Mouse (Mus musculus) mature B cell (primary cell): ENCODE measurements around the gene Tet2.
"Not testable (repeated sequence)": the region's sequence is repeated elsewhere in the genome, so short reads cannot be mapped to it uniquely, and the experiment has no call there.

Source experiments
- in situ Hi-C: fragments of 300-500 bp; cut with MboI; formaldehyde crosslinking; loops from 2 replicates; pipeline ENCODE4 v1.14.3; 2019

Gene Tet2

DNA sequence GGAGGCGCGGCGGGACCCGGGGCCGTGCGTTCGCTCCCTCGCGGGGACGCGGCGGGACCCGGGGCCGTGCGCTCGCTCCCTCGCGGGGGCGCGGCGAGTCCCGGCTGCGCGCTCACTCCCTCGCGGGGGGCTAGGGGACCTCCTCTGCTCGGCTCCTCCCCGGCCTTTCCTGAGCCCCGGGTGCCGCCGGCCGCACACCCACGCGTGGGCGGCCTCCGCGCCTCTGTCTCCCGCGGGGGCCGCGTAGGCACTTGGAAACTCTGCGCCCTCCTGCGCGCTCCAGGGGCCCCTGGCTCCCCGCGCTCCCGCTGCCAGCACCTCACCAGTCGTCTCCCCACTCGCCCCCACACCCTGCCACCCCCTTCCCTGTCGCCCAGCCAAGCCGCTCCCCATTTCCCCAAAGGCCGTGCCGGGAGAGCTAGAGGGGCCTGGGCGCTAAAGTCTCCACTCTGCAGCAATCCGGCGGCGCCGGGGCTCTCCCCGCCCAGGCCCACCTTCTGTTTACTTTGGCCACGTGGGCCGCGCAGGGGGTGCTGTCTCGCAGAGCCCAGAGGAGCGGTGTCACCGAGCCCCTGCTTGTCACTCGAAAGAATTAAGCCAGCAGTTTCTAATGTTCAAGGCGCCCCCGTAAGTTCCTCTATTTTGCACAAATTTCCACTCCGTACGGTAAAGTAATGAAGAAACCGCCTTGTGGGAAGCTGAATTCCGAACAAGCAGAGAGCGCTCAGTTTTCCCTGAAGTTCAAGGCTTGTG lies at the start of gene Tet2:
TSS of gene Tet2 (minus strand) at position 589 of the 753 bp plus-strand sequence.
- in situ Hi-C loops = loop anchor here (25.0 kb wide), 1 partner anchor 207 kb away; no protein-coding TSS in a partner anchor

- in situ Hi-C loops = not testable (repeated sequence)
These were observed 48.1 kb upstream of the Tet2 start for GRCm38 (mm10) chr3:133592995-133593394.

DNA sequence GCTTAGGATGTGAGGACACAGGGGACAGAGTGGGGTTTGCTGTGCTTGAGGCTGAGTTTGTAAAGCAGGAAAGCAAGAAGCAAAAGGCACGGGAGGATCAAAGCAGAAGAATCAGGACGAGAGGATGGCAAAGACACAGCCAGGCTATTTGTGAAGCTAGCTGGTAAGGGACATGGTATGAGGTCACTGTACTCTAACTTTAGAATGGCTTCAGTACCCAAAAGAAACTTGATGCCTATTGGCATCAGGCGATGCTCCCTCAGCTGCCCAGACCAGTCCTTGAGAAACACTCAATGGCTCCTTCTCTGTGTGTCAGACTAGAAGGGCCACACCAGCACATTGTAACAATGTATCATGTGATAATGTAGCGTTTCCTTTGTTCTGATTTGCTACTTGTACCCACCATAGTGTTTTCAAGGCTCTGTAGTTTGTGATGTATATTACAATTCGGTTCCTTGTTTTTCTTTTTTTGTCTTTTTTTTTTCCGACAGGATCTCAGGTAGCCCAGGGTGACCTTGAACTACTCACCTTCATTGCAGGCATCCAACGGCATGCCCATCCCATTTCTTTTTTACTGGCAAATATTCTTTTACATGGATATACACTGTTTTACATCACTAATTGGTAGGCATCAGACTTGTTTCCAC lies 45.7 kb upstream of the Tet2 start:
- in situ Hi-C loops = no loop called here

- in situ Hi-C loops = no loop called here
These were observed 40.1 kb upstream of the Tet2 start for GRCm38 (mm10) chr3:133585010-133585409.

DNA sequence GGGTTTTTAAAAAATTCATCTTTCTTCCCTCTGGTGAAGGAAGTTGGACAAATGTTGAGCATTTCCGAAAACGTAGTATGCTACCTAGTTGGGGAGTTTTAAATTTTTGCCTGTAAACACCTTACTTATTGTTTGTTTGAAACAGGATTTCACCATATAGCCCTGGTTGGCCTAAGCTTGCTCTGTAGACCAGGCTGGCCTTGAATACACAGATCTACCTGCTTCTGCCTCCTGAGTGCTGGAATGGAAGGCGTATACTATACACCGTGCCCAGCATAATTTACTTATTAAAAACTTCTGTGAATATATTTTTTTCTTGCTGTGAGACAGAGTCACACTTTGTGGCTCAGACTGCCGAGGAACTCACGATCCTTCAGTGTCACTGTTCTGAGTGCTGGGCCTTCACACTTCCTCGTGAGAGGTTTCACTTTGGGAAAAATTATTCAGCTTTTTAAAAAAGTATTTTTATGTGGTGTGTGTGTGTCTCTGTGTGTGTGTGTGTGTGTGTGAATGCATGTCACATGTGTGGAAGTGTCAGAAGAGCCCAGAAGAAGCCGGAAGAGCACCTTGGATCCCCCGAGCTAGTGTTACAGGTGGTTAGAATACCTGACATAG lies 38.6 kb upstream of the Tet2 start:
- in situ Hi-C loops = no loop called here

GRCm38 (mm10) chr3:133582969-133583368 lies 38.0 kb upstream of the Tet2 start:
- in situ Hi-C loops = no loop called here

- in situ Hi-C loops = no loop called here
These were observed 37.2 kb upstream of the Tet2 start for GRCm38 (mm10) chr3:133582096-133582495.

DNA sequence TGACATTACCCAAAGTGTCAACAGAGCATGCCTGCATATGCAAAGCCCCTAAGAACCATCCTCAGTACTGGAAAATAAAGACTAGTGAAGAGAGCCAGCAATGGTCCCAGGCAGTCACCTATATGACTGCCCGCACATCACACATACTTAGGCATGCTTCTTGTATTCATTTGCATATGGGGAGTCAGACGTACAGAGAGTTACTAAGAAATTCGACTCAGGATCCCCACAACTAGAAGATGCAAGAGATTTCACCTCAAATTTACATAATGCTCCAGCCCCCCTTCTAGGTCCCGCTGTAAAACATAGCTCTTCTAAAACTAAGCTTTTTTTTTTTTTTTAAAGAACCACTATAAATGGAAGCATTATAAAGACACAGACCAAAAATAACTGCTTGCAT lies 36.6 kb upstream of the Tet2 start:
- in situ Hi-C loops = no loop called here

DNA sequence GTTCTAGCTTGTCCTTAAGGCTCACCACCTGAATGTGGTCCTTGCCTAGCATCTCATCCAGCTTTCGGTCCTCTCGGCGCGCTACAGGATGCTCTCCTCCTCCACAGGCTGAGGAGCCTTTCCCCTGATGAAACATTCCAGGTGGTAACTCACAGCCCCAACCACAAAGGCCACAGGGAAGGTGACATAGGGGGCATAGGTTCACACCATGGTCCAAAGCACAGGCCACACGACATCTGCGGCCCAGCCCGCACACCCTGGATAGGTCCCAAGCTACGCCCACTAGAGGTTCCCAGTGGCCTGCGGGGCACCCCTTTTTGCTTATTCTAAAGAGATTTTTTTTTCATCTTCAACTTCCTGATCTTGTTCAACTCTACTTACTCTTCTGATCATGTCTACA lies 34.7 kb upstream of the Tet2 start:
- in situ Hi-C loops = no loop called here

DNA sequence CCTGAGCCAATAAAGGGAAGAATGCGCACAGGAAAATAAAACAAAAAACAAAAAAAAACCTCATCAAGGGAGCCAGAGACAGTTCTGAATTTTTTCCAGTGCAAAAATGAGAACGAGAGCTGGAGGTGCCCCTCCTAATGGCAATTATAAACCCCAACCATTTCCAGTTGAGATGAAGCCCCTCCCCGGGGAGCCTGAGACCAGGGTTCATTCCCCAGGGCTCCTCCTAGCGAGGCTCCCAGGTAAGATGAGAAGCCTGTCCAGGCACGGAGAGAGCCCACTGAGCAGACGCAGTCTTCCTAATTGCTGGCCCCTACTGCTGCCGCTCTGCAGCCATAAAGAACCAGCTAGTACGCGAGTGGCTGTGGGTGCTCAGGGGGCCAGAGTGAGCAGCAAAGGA lies 34.2 kb upstream of the Tet2 start:
- in situ Hi-C loops = no loop called here

DNA sequence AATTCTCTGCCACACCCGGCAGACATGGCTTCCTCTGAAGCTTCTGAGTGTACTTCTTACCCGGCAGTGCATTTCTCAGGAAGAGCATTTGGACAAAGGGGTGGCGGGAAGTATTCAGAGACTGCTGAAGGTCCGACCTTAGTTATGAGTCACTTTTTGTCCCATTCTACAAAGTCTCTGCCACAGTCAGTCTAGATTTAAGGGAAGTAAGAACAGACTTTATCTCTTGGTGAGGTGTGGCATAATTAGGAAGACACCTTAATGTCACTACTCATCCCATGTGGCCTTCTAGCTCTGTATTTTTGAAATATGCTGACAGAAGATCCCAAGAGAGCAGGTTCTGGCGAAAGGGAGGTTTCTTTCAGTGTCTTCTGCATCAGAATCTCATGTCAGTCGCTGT lies 30.0 kb upstream of the Tet2 start:
- in situ Hi-C loops = no loop called here

DNA sequence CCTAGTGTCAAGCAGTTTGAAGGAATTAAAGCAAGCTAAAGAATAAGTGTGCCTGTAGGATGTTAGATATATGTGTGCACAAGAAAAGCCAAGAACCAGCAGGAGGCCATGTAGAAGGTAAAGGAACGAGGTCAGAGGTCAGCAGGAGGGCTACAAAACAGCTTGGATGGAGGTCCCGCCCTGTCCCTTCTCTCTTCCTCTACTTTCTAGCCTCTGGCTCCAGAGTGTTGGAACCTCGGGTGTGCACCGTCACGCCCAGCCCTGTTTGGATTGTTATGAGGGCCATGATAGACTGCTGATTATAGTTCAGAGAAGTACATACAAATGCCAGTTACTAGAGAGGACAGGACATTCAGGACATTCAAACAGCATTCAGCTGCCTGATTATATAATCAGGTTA lies 27.0 kb upstream of the Tet2 start:
- in situ Hi-C loops = no loop called here

DNA sequence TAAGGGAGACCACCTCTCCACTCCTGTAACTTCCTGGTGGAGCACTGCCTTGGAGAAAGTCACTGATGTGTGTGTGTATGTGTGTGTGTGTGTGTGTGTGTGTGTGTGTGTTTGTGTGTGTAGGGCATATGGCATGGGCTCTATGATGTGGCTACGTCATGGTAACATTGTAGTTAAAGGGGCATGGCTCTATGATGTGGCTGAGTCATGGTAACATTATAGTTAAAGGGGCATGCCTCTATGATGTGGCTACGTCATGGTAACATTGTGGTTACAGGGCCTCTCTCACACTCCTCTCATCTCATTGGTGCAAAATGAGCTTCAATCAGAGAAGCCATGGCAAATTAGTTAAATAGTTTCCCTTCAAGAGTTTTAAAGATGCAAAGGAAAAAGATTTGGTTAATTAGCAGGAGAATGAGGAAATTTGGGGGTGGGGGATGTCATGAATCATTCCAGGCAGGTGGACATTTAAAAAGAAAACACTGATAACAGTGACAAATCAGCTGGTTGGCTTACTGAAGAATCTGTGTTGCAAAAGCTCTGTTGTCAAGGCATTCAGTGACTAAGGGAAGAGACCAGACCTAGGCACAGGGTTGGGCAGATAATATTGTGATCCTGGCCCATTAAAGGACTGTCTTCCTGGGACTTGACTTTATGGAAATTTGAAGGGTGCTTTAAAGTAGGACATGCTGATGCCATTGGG lies 18.7 kb upstream of the Tet2 start:
- in situ Hi-C loops = no loop called here

- in situ Hi-C loops = no loop called here
These were observed 14.6 kb upstream of the Tet2 start for GRCm38 (mm10) chr3:133559413-133560114.

DNA sequence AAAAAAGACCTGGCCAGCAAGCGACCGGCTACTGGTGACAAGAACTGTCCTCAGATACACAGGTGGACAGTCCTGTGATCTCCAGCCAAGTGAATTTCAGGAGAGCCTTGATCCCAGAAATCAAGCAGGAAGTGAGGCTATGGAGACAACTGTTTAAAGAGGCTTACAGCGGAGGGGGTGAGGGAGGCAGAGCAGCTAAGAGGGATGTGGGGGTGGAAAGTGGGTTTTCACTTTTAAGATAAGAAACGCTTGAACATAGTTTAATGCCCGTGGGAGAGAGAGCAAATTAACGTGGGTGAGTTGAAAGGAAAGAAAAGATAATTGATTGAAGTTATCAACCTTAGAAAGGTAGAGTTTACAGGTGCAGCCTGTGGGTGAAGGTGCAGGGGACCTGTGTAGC lies 12.7 kb upstream of the Tet2 start:
- in situ Hi-C loops = no loop called here

DNA sequence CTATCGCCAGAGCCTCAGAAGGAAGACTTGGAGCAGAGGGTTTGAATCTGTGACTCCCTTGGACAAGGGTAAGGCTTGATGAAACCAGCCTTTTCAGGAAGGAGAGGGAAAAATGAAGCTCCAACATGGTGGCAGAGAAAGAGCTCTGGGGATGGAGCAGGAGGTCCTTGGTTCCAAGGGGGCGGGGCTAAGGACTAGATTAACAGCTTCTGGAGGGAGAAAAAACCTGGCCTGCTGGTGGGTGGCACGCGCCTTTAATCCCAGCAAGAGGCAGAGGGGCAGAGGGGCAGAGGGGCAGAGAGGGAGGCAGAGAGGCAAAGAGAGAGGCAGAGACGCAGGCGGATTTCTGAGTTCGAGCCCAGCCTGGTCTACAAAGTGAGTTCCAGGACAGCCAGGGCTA lies 12.2 kb upstream of the Tet2 start:
- in situ Hi-C loops = no loop called here

- in situ Hi-C loops = no loop called here
These were observed 10.4 kb upstream of the Tet2 start for GRCm38 (mm10) chr3:133555378-133555777.

DNA sequence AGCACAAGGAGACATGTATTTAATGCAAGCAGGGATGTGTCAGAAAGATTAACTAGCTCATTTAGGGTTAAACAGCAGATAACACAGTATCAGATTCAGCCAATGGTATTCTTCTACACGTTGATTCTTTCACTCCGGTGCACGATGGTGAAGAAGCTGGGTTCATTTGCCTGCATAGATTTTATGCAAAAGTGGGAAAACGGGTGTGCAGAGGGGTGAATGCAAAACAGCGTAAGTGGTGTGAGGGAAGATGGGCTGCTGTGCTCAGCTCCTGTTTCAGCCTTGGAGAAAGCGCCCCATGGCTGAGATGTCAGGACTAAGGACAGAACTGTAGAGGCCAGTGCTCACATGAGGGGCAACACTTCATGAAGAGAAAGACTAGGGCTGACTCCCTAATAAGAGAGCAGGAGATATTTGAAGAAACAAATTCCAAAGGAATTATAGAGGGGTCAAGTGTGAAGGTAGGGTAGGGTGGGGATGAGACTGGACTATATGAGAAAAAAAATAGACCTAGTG lies 9.7 kb upstream of the Tet2 start:
- in situ Hi-C loops = no loop called here

GRCm38 (mm10) chr3:133554092-133554491 lies 9.2 kb upstream of the Tet2 start:
- in situ Hi-C loops = no loop called here

DNA sequence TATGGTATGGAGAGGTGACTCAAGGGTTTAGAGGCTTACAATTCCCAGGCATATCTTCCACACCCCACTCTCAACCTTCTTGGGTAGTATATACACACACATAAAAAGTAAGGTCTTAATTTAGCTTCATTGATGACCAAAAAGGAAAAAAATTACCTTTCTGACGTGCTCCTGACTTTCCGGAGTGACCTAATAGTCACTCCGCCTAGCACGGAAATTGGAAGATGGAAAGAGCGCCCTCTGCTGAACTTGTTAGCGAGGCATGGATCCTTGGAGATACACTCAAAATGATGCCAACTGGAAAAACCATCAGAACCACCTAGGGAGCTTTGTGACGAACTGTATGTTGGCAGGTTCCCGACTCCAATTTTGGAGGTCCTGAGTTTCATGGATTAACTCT lies 7.0 kb upstream of the Tet2 start:
- in situ Hi-C loops = no loop called here

DNA sequence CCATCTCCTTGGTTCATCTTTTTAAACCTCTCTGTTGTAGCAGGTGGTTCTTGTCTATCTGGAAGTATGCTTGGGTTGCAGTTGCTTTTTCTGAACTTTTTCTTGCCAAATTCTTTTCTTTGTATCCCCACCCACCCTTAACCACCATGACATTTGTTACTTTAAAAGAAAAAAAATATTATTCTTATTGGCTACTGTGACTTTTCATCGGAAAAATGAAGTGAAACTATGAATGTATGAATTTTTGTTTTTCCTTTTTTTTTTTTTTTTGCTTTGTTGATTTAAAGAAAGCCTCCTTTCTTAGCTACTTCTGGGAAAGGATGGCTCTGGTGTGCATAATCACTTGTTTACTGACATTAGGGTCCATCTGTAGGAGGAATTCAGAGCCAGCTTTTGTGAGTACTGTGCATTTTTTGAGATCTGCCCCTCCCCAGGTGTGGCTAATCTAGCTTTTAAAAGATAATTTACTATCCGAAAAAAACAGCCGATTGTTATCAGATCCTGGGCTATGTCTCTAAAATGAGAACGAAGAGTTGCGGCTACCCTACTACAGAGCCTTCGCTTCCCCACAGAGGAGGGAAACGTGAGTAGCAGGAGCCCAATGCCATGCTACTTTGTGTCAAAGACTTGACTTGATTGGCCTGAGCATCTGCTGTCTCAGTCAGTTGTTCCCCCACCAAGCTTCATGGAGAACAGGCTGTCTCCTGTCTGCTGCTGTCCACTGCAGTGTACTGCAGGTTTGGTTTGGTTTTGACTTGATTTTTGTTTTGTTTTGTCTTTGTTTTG lies 4.6 kb upstream of the Tet2 start:
- in situ Hi-C loops = loop anchor here (25.0 kb wide), 1 partner anchor 212 kb away; no protein-coding TSS in a partner anchor
